Mouse (Mus musculus) kidney, postnatal 0 days (tissue): ENCODE data around the gene Anp32a. TPM values are rescaled to one million over a fixed set of nuclear protein-coding genes. Genes with fewer than 3 reads are reported as not detected.

Experiments used
- ATAC-seq: fragments of 200-750 bp; cut with Nextera tagmentation; replicated peaks from 2 replicates; pipeline ENCODE4 v1.8.0; 2017; ENCODE audit warnings: low read depth, moderate number of reproducible peaks, moderate TSS enrichment, moderate library complexity; ENCODE audit not compliant: low FRiP score
- DNase-seq: peaks from one replicate; pipeline ENCODE4 v3.0.0-alpha.2; 2016; ENCODE audit warnings: low spot score
- H3K27ac ChIP-seq: fragments of 300-500 bp; sonication (generic); 2 replicates; pipeline ENCODE4 v1.5.1; 2014; ENCODE audit warnings: mild to moderate bottlenecking
- H3K27me3 ChIP-seq: fragments of 300-500 bp; sonication (generic); 2 replicates; pipeline ENCODE4 v1.6.1; 2014; ENCODE audit warnings: low read length, mixed read lengths; ENCODE audit not compliant: insufficient read depth
- H3K36me3 ChIP-seq: fragments of 300-500 bp; sonication (generic); 2 replicates; pipeline ENCODE4 v1.6.1; 2014; ENCODE audit warnings: low read length, mixed read lengths; ENCODE audit not compliant: insufficient read depth
- H3K4me1 ChIP-seq: fragments of 300-500 bp; sonication (generic); replicated peaks from 2 replicates; pipeline ENCODE4 v1.6.1; 2014; ENCODE audit warnings: antibody characterized with exemption, low read length, mixed read lengths; ENCODE audit not compliant: insufficient read depth
- H3K4me2 ChIP-seq: fragments of 300-500 bp; sonication (generic); 2 replicates; pipeline ENCODE4 v1.6.1; 2014; ENCODE audit warnings: mild to moderate bottlenecking, low read length, moderate library complexity, mixed read lengths
- H3K4me3 ChIP-seq: fragments of 300-500 bp; sonication (generic); replicated peaks from 2 replicates; pipeline ENCODE4 v1.5.1; 2014; ENCODE audit warnings: low read depth, low read length
- H3K9ac ChIP-seq: fragments of 300-500 bp; sonication (generic); 2 replicates; pipeline ENCODE4 v1.6.1; 2014; ENCODE audit warnings: low read depth, low read length
- H3K9me3 ChIP-seq: fragments of 300-500 bp; sonication (generic); replicated peaks from 2 replicates; pipeline ENCODE4 v1.6.1; 2016; ENCODE audit warnings: low read length, inconsistent platforms, mixed read lengths
- CTCF ChIP-seq: IDR thresholded peaks from 2 replicates; pipeline ENCODE4 v1.5.1; 2016; ENCODE audit warnings: antibody characterized with exemption, low read depth, mild to moderate bottlenecking, moderate library complexity
- WGBS: fragments of 180-500 bp; shearing (Covaris S2); extraction: QIAGEN DNeasy Blood & Tissue Kit; methylation state at CpG from one replicate; pipeline ENCODE4 v1.1.7; 2014; 5-methylcytosine and 5-hydroxymethylcytosine counted together
- polyA plus RNA-seq: library from polyadenylated mRNA; unstranded; fragments of >200 nt; fragmentation: Nextera tagmentation; extraction: Ambion mirVana; gene quantifications from 2 replicates; pipeline ENCODE4 v1.2.1, GENCODE M21; 2015

Anp32a gene
- polyA plus RNA-seq, 1 experiment from 2014 or later, result 139 TPM

- H3K4me1 ChIP-seq, result peaks cover 45% of the 10 kb centered on the region
- no peaks in the 10 kb centered on the region for H3K9me3 ChIP-seq
- H3K9ac ChIP-seq, result no peak overlapping the region
- no peak for ATAC-seq
- DNase-seq, result no peak
- no peak for TF ChIP-seq CTCF
- H3K27ac ChIP-seq, result peak overlapping the region; percentile 19; the same call in 1 of the 2 replicates
- peaks cover 13% of the 10 kb centered on the region for H3K36me3 ChIP-seq
- H3K4me3 ChIP-seq, result no peak overlapping the region
- whole genome bisulfite sequencing, result 60% methylated on average over 9 of the region's 9 CpGs
- no peaks in the 10 kb centered on the region for H3K27me3 ChIP-seq
- H3K4me2 ChIP-seq, result no peak overlapping the region
Observed at GRCm38 (mm10) chr9:62370186-62370585, 29.1 kb downstream of the Anp32a start.

GRCm38 (mm10) chr9:62370648-62371280, 29.7 kb downstream of the Anp32a start:
- Histone ChIP-seq H3K27ac (no peak overlapping the region), H3K9ac (no peak overlapping the region), H3K4me1 (peaks cover 40% of the 10 kb centered on the region), H3K4me2 (no peak overlapping the region), H3K36me3 (peaks cover 19% of the 10 kb centered on the region), H3K27me3 (no peaks in the 10 kb centered on the region), H3K9me3 (no peaks in the 10 kb centered on the region), H3K4me3 (no peak overlapping the region)
- DNase-seq, result no peak
- peak; percentile 35 for TF ChIP-seq CTCF
- no peak for ATAC-seq
- 54% methylated on average over 6 of the region's 6 CpGs for WGBS

- Histone ChIP-seq H3K4me3 (no peak overlapping the region), H3K4me1 (peaks cover 29% of the 10 kb centered on the region), H3K9ac (no peak overlapping the region), H3K27ac (no peak overlapping the region), H3K9me3 (no peaks in the 10 kb centered on the region), H3K4me2 (no peak overlapping the region), H3K36me3 (peaks cover 31% of the 10 kb centered on the region), H3K27me3 (no peaks in the 10 kb centered on the region)
- 68% methylated on average over 16 of the region's 16 CpGs for WGBS
- no peak for ATAC-seq
- DNase-seq, result no peak
- TF ChIP-seq CTCF, result no peak
Observed at GRCm38 (mm10) chr9:62371745-62372555, 30.9 kb downstream of the Anp32a start.

GRCm38 (mm10) chr9:62372556-62373221, 31.6 kb downstream of the Anp32a start:
- no peak overlapping the region for H3K4me2 ChIP-seq
- no peak overlapping the region for H3K27ac ChIP-seq
- TF ChIP-seq CTCF, result no peak
- no peak for DNase-seq
- H3K36me3 ChIP-seq, result peaks cover 38% of the 10 kb centered on the region
- H3K4me1 ChIP-seq, result peaks cover 24% of the 10 kb centered on the region
- H3K9ac ChIP-seq, result no peak overlapping the region
- no peak overlapping the region for H3K4me3 ChIP-seq
- no peaks in the 10 kb centered on the region for H3K27me3 ChIP-seq
- ATAC-seq, result no peak
- no peaks in the 10 kb centered on the region for H3K9me3 ChIP-seq
- 77% methylated on average over 9 of the region's 9 CpGs for WGBS

GRCm38 (mm10) chr9:62373222-62374123, 32.4 kb downstream of the Anp32a start:
- H3K9me3 ChIP-seq, result no peaks in the 10 kb centered on the region
- no peak overlapping the region for H3K4me2 ChIP-seq
- H3K4me1 ChIP-seq, result peaks cover 19% of the 10 kb centered on the region
- TF ChIP-seq CTCF, result peak; percentile 88
- DNase-seq (peak; percentile 69), ATAC-seq (0 out of 2 replicates have a peak, but pooled peaks have one; percentile 14)
- no peak overlapping the region for H3K27ac ChIP-seq
- no peaks in the 10 kb centered on the region for H3K27me3 ChIP-seq
- no peak overlapping the region for H3K4me3 ChIP-seq
- H3K9ac ChIP-seq, result no peak overlapping the region
- 58% methylated on average over 18 of the region's 18 CpGs for WGBS
- peaks cover 43% of the 10 kb centered on the region for H3K36me3 ChIP-seq
